Mouse (Mus musculus) neural tube, embryonic 12.5 days (tissue): ENCODE measurements around the gene Prrc2b. TPM values are rescaled to one million over a fixed set of nuclear protein-coding genes. Genes with fewer than 3 reads are reported as not detected.

ENCODE experiments used
- ATAC-seq: fragments of 200-750 bp; cut with Nextera tagmentation; 2 replicates; pipeline ENCODE4 v1.8.0; 2017; ENCODE audit warnings: low read depth, mild to moderate bottlenecking, moderate TSS enrichment, moderate library complexity; ENCODE audit not compliant: low FRiP score
- H3K27ac ChIP-seq: fragments of 300-500 bp; sonication (generic); 2 replicates; pipeline ENCODE4 v1.5.1; 2016
- H3K27me3 ChIP-seq: fragments of 300-500 bp; sonication (generic); replicated peaks from 2 replicates; pipeline ENCODE4 v1.6.1; 2016; ENCODE audit warnings: mild to moderate bottlenecking
- H3K36me3 ChIP-seq: fragments of 300-500 bp; sonication (generic); 2 replicates; pipeline ENCODE4 v1.6.1; 2016; ENCODE audit warnings: mild to moderate bottlenecking
- H3K4me1 ChIP-seq: fragments of 300-500 bp; sonication (generic); 2 replicates; pipeline ENCODE4 v1.6.1; 2016
- H3K4me2 ChIP-seq: fragments of 300-500 bp; sonication (generic); replicated peaks from 2 replicates; pipeline ENCODE4 v1.6.1; 2016; ENCODE audit warnings: mild to moderate bottlenecking
- H3K4me3 ChIP-seq: fragments of 300-500 bp; sonication (generic); 2 replicates; pipeline ENCODE4 v1.5.1; 2016
- H3K9ac ChIP-seq: fragments of 300-500 bp; sonication (generic); 2 replicates; pipeline ENCODE4 v1.6.1; 2016; ENCODE audit warnings: mild to moderate bottlenecking
- H3K9me3 ChIP-seq: fragments of 300-500 bp; sonication (generic); 2 replicates; pipeline ENCODE4 v1.6.1; 2016; ENCODE audit warnings: mild to moderate bottlenecking
- WGBS: fragments of 180-500 bp; shearing (Covaris S2); methylation state at CpG from one replicate; pipeline ENCODE4 v1.1.7; 2016; 5-methylcytosine and 5-hydroxymethylcytosine counted together
- polyA plus RNA-seq: library from polyadenylated mRNA; unstranded; fragments of >200 nt; fragmentation: Nextera tagmentation; extraction: Ambion mirVana; gene quantifications from 2 replicates; pipeline ENCODE4 v1.2.1, GENCODE M21; 2016

Prrc2b gene
- polyA plus RNA-seq, 1 experiment from 2014 or later: 106 TPM

DNA sequence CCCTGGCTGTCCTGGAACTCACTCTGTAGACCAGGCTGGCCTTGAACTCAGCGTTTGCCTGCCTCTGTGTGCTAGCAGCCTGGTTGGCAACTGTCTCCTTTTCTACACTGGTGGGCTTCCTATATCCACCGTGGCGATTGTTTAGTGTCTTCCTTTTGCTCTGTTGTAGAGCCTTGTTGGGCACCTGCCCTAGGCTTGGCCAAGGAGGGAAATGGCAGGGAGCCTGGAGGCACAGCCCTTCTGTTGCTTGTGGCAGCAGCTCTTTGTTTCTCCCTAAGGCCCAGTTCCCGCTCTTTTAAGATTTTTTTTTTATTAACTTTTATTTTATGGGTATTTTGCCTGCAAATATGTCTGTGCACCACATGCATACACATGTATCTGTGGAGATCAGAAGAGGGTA is 49.2 kb downstream of the Prrc2b start:
- H3K4me3 ChIP-seq: no peak overlapping the region
- no peak overlapping the region for H3K9ac ChIP-seq
- H3K9me3 ChIP-seq: no peaks in the 10 kb centered on the region
- no peaks in the 10 kb centered on the region for H3K27me3 ChIP-seq
- peaks cover 100% of the 10 kb centered on the region for H3K36me3 ChIP-seq
- H3K27ac ChIP-seq: no peak overlapping the region
- 93% methylated on average over 4 of the region's 4 CpGs for WGBS
- no peak for ATAC-seq
- H3K4me2 ChIP-seq: no peak overlapping the region
- H3K4me1 ChIP-seq: no peaks in the 10 kb centered on the region

DNA sequence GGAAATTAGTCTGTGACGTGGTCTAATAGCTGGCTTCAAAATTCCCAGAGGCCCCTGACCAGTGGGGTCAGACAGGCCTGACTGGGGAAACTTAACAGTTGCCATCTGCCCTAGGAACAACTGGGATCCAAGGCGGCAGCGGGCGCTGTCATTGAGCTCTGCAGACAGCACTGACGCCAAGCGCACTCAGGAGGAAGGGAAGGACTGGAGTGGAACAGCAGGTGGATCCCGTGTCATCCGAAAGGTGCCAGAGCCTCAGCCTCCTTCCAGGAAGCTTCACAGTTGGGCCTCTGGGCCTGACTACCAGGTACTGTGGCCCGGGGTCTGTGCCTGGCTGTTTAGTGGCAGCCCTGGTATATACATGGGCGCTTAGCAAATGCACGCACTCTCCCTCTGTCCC is 49.8 kb downstream of the Prrc2b start:
- ATAC-seq: no peak
- Histone ChIP-seq H3K36me3 (peaks cover 100% of the 10 kb centered on the region), H3K27ac (no peak overlapping the region), H3K4me2 (no peak overlapping the region), H3K4me1 (no peaks in the 10 kb centered on the region), H3K9me3 (no peaks in the 10 kb centered on the region), H3K4me3 (no peak overlapping the region), H3K9ac (no peak overlapping the region), H3K27me3 (no peaks in the 10 kb centered on the region)
- 91% methylated on average over 11 of the region's 11 CpGs for WGBS

DNA sequence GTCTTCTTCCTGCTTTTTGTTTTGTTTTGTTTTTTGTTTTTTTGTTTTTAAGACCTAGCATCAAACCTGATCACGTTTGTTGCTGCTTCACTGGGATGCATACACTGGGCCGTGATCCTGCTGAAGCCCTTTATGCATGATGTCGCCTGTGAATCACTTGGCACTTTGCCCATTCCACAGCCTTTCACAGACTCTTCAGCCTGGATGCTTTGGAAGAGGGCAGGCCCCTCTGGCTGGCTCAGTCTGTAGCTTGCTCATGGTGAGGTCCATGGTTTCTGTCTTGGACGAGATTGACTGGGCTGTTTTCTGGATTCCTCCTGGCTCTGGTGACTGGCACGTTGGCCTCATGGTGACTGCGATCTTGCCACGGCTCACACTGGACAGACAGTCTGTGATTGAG is 50.6 kb downstream of the Prrc2b start:
- H3K4me3 ChIP-seq: no peak overlapping the region
- no peak for ATAC-seq
- no peak overlapping the region for H3K27ac ChIP-seq
- no peaks in the 10 kb centered on the region for H3K9me3 ChIP-seq
- H3K36me3 ChIP-seq: peaks cover 100% of the 10 kb centered on the region
- H3K4me2 ChIP-seq: no peak overlapping the region
- no peaks in the 10 kb centered on the region for H3K27me3 ChIP-seq
- WGBS: 77% methylated on average over 7 of the region's 7 CpGs
- no peaks in the 10 kb centered on the region for H3K4me1 ChIP-seq
- no peak overlapping the region for H3K9ac ChIP-seq

DNA sequence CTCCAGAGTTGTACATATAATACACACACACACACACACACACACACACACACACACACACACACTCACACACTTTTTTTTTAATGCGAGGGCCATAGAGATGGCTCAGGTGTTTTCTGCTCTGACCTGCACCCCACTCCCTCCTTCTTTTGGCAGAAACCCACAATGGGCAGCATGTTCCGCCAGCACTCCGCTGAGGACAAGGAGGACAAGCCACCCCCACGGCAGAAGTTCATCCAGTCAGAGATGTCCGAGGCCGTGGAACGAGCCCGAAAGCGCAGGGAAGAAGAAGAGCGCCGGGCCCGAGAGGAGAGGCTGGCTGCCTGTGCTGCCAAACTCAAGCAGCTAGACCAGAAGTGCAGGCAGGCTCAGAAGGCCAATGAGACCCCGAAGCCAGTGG is 53.0 kb downstream of the Prrc2b start:
- Histone ChIP-seq H3K36me3 (peaks cover 100% of the 10 kb centered on the region), H3K4me2 (no peak overlapping the region), H3K4me3 (no peak overlapping the region), H3K27ac (no peak overlapping the region), H3K27me3 (no peaks in the 10 kb centered on the region), H3K4me1 (no peaks in the 10 kb centered on the region), H3K9me3 (no peaks in the 10 kb centered on the region), H3K9ac (no peak overlapping the region)
- ATAC-seq: no peak
- WGBS: 96% methylated on average over 13 of the region's 13 CpGs

GRCm38 (mm10) chr2:32207682-32208081 is 56.8 kb downstream of the Prrc2b start:
- Histone ChIP-seq H3K9me3 (no peaks in the 10 kb centered on the region), H3K36me3 (peaks cover 98% of the 10 kb centered on the region), H3K27ac (no peak overlapping the region), H3K4me3 (no peak overlapping the region), H3K27me3 (no peaks in the 10 kb centered on the region), H3K9ac (no peak overlapping the region), H3K4me1 (no peaks in the 10 kb centered on the region), H3K4me2 (no peak overlapping the region)
- 100% methylated on average over 1 of the region's 1 CpGs for WGBS
- ATAC-seq: no peak

- 94% methylated on average over 8 of the region's 8 CpGs for WGBS
- Histone ChIP-seq H3K27me3 (no peaks in the 10 kb centered on the region), H3K4me3 (no peak overlapping the region), H3K9ac (no peak overlapping the region), H3K36me3 (peaks cover 98% of the 10 kb centered on the region), H3K4me1 (no peaks in the 10 kb centered on the region), H3K4me2 (no peak overlapping the region), H3K27ac (no peak overlapping the region), H3K9me3 (no peaks in the 10 kb centered on the region)
- no peak for ATAC-seq
Observed at GRCm38 (mm10) chr2:32211689-32212088, 60.8 kb downstream of the Prrc2b start.

- H3K9ac ChIP-seq: no peak overlapping the region
Observed at GRCm38 (mm10) chr2:32213000-32213399, 62.1 kb downstream of the Prrc2b start.

GRCm38 (mm10) chr2:32215576-32215975 is 64.7 kb downstream of the Prrc2b start:
- Histone ChIP-seq H3K27ac (no peak overlapping the region), H3K4me2 (no peak overlapping the region), H3K4me1 (no peaks in the 10 kb centered on the region), H3K9ac (no peak overlapping the region), H3K36me3 (peaks cover 100% of the 10 kb centered on the region), H3K27me3 (no peaks in the 10 kb centered on the region), H3K4me3 (no peak overlapping the region), H3K9me3 (no peaks in the 10 kb centered on the region)
- WGBS: 91% methylated on average over 10 of the region's 10 CpGs
- ATAC-seq: no peak

More at GRCm38 (mm10) chr2:32213000-32213399, 62.1 kb downstream of the Prrc2b start:
- 81% methylated on average over 10 of the region's 10 CpGs for WGBS
- Histone ChIP-seq H3K4me2 (no peak overlapping the region), H3K9me3 (no peaks in the 10 kb centered on the region), H3K27ac (no peak overlapping the region), H3K4me1 (no peaks in the 10 kb centered on the region), H3K27me3 (no peaks in the 10 kb centered on the region), H3K36me3 (peaks cover 98% of the 10 kb centered on the region), H3K4me3 (no peak overlapping the region)
- no peak for ATAC-seq

DNA sequence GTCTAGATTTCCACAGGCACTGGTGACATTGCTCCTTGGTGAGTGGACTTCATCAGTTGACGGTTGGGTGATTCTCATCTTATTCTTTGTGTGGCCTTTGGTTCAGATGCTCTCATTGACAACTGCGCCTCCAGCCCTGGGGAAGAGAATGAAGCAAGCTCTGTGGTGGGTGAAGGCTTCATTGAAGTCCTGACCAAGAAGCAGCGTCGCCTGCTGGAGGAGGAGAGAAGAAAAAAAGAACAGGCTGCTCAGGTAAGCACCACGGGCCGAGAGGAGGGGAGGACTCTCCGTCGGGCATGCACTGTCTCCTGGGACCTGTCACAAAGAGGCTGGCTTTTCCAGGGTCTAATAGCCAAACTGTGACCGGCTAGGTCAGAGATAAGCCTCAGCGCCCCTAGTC is 65.6 kb downstream of the Prrc2b start:
- Histone ChIP-seq H3K36me3 (peaks cover 100% of the 10 kb centered on the region), H3K4me3 (no peak overlapping the region), H3K27me3 (no peaks in the 10 kb centered on the region), H3K4me2 (no peak overlapping the region), H3K9me3 (no peaks in the 10 kb centered on the region), H3K4me1 (no peaks in the 10 kb centered on the region), H3K27ac (no peak overlapping the region), H3K9ac (no peak overlapping the region)
- WGBS: 86% methylated on average over 10 of the region's 10 CpGs
- no peak for ATAC-seq

- Histone ChIP-seq H3K4me1 (no peaks in the 10 kb centered on the region), H3K4me3 (no peak overlapping the region), H3K9ac (no peak overlapping the region), H3K4me2 (no peak overlapping the region), H3K36me3 (peaks cover 100% of the 10 kb centered on the region), H3K27ac (no peak overlapping the region), H3K27me3 (no peaks in the 10 kb centered on the region), H3K9me3 (no peaks in the 10 kb centered on the region)
- 90% methylated on average over 8 of the region's 8 CpGs for WGBS
- ATAC-seq: no peak
Observed at GRCm38 (mm10) chr2:32217656-32218055, 66.8 kb downstream of the Prrc2b start.

DNA sequence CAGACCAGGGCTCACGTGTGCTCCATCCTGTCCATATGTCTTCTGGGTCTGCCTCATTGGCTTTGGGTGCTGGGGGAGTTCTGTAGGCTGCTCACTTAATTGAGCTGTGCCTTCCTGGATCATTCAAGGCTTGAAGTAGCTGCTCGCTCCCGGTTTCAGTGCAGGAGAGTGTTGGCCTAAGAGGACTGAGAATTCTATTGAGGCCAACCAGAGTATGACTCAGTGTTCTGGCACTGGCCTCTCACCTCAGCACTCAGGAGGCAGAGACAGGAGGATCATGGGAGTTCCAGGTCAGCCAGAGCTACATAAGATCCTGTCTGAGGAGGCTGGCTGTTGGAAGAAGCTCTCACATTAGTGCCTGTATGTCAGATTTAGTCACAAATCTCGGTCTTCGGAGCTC is 67.2 kb downstream of the Prrc2b start:
- Histone ChIP-seq H3K27ac (no peak overlapping the region), H3K4me2 (no peak overlapping the region), H3K4me3 (no peak overlapping the region), H3K9me3 (no peaks in the 10 kb centered on the region), H3K27me3 (no peaks in the 10 kb centered on the region), H3K4me1 (no peaks in the 10 kb centered on the region), H3K9ac (no peak overlapping the region), H3K36me3 (peaks cover 100% of the 10 kb centered on the region)
- 91% methylated on average over 5 of the region's 5 CpGs for WGBS
- no peak for ATAC-seq

DNA sequence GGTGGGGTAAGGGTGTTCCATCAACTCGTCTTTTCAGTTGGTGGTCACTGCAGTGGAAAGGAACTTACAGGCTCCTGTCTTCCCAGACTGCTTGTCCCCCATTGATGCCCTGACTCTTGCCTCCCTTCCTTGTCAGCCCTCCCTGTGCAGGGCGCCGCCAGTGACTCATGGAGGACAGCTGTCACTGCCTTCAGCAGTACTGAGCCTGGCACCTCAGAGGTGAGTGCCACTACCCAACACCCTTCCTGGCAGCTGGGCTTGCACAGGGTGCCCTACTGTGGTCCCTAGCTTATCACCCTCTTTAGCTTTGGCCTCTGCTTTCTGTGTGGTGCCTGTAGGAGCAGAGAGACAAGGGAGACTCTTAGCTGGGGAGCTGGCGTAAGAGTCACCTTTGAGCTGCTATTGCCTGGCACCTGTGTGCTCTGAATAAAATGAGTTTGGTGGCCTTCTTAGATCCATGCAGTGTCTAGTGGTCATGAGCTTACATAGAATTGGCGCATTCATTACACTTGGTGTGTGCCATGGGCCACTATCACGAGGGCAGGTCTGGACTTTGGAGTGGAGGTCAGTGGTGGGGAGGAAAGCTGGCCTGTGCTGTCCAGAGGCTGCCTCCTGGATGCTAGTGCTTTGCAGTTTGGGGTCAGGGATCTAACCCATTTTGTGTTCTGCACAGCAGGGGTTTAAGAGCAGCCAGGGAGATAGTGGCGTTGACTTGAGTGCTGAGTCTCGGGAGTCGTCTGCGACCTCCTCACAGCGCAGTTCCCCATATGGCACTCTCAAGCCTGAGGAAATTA is 67.9 kb downstream of the Prrc2b start:
- Histone ChIP-seq H3K27ac (no peak overlapping the region), H3K36me3 (peaks cover 100% of the 10 kb centered on the region), H3K4me3 (no peak overlapping the region), H3K27me3 (no peaks in the 10 kb centered on the region), H3K4me2 (no peak overlapping the region), H3K9me3 (no peaks in the 10 kb centered on the region), H3K9ac (no peak overlapping the region), H3K4me1 (no peaks in the 10 kb centered on the region)
- 89% methylated on average over 11 of the region's 11 CpGs for WGBS
- no peak for ATAC-seq

DNA sequence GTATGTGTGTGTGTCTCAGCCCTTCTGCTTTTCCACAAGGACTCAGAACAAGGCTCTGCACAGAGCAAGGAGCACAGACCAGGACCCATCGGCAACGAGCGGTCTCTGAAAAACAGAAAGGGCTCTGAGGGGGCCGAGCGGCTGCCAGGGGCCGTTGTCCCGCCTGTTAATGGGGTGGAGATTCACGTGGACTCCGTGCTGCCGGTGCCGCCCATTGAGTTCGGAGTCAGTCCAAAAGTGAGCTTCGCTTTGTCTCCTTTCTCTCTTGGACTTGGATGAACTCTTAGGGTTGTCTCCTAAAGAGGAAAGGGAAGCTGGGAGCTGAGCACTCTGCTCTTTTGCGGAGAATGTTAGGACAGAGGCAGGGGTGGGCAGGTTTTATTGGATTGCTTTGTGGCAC is 68.6 kb downstream of the Prrc2b start:
- no peaks in the 10 kb centered on the region for H3K9me3 ChIP-seq
- H3K27me3 ChIP-seq: no peaks in the 10 kb centered on the region
- H3K27ac ChIP-seq: no peak overlapping the region
- H3K9ac ChIP-seq: no peak overlapping the region
- no peak overlapping the region for H3K4me2 ChIP-seq
- peaks cover 100% of the 10 kb centered on the region for H3K36me3 ChIP-seq
- no peak for ATAC-seq
- H3K4me1 ChIP-seq: no peaks in the 10 kb centered on the region
- 92% methylated on average over 14 of the region's 14 CpGs for WGBS
- no peak overlapping the region for H3K4me3 ChIP-seq
